Mouse (Mus musculus): ENCODE results near the gene Hnrnph3.

GRCm38 (mm10) chr10:63065561-63065960, 41.5 kb upstream of the Hnrnph3 start:
- TF ChIP-seq SRF (IDR thresholded peaks at IDR 0.05; ENCODE audit: control insufficient read depth, insufficient read length, low read depth) (no peak), CEBPB (IDR thresholded peaks at IDR 0.05; ENCODE audit: insufficient read depth, poor library complexity, severe bottlenecking) (no peak), POLR2A (IDR thresholded peaks at IDR 0.05; ENCODE audit: insufficient read length, low read depth) (no peak), REST (IDR thresholded peaks at IDR 0.05; ENCODE audit: insufficient read depth, insufficient read length) (no peak), MYOG (IDR thresholded peaks at IDR 0.05; ENCODE audit: control insufficient read depth in 1 of 3, insufficient read depth in 1 of 3, insufficient read length in 2 of 3, low read depth in 2 of 3) (no peak), TCF3 (IDR thresholded peaks at IDR 0.05; ENCODE audit: insufficient read length, low read depth) (no peak), MAX (IDR thresholded peaks at IDR 0.05; ENCODE audit: low read depth) (no peak), MYOD1 (IDR thresholded peaks at IDR 0.05; ENCODE audit: control insufficient read depth in 1 of 3, insufficient read length in 2 of 3, low read depth in 2 of 3) (no peak), USF1 (IDR thresholded peaks at IDR 0.05; ENCODE audit: low read depth) (no peak), E2F4 (IDR thresholded peaks at IDR 0.05; ENCODE audit: insufficient read depth) (no peak), POLR2AphosphoS2 (IDR thresholded peaks at IDR 0.05; ENCODE audit: insufficient read length, low read depth) (no peak)

Data from myocyte (in vitro differentiated cells).